Mouse (Mus musculus) left cerebral cortex, adult 8-10 months (tissue): Measurements from ENCODE around the gene Glis3. TPM values are rescaled to one million over a fixed set of nuclear protein-coding genes. Genes with fewer than 3 reads are reported as not detected.

Experiments used
- DNase-seq, 2 experiments: peaks; one replicate each; pipeline ENCODE4 v3.0.0; 2022; ENCODE audit warnings: low spot score in 2 of 2
- total RNA-seq, 4 experiments: library from RNA; stranded (reverse); gene quantifications; 2 replicates each; pipeline ENCODE4 v1.2.4; 2022

The Glis3 gene
- total RNA-seq: 1 to 10 TPM; 7.1 to 8.6 (median 7.2) TPM

DNA sequence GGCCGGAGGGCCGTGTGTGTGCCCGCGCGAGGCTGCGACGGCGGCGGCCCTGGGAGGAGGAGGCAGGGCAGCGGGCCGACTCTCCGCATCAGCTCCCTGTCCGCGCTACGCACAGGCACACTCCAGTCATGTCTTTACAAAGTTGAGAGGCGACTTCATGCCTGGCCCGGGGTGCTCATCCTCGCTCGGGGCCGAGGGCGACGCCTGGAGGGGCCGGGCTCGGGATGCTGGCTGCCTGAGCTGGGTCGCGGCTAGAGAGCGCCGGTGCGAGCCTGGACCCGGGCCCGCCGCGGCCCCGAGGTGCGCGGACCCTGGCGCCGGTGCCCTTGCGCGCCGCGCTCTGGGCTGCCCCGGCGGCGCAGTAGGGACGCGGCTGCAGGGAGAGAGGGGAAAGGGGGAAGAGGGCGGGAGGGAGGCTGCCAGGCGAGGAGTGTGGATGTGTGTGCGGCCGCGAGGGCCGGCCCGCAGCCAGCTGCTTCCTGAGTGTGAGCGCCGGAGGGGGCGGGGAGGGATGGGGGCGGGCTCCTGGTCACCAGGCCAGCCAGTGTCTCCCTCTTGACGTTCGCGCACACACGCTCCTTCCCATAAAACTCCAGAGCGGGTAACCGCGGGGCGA is at the start of gene Glis3:
Gene Glis3 (minus strand): TSS at position 302 of the 616 bp plus-strand sequence.
- peak in 1 of 2 experiments; percentile 12 for DNase-seq

DNA sequence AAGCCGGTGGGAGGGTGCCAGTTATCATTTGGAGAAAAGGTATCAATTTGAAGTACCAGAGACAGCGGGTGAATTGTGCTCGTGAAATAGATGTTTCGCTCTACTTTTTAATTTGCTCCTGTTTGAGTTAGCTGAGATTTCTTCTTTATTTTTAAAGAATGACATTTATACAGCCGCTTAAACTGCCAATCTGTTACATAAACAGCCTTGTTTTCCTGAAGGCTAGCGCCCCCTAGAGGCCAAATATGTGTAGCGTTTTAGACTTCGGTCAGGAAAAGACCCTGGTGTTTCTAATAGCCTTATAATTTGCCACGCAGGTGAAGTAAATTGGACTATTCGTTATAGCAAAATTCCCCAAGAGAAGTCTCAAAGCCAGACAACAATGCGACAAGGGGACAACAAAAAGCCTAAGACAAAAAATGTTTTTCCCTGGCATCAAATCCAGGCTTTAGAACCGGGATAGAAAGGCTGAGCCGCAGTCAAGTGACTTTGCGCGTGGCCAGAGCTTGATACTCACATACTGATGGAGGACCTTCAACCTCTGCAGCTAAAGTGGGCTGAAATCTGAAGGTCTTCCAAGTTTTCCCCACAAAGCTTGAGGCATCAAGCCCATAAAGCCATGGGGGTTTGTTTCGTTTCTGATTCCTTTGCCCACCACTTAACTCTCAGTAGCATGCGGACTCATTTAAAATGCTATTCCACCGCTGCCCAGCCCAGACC is 46.4 kb upstream of the Glis3 start:
- DNase-seq: peak; percentile 39 to 51

DNA sequence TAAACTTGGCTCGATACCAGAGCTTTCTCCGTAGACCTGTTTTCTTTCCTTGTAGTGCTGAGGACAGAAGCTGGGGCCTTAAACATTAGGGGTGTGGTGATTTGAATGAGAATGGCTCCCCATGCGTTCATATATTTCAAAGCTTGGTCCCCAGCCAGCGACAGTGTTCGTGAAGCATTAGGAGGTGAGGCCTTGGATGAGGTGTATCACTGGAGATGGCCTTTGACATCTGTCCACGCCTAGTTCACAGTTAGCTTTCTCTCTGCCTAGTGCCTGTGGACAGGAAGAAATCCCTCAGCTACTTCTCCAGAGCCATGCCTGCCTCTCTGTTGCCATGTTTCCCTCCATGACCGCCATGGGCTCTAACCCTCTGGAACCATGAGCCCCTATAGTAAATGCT is 44.8 kb upstream of the Glis3 start:
- no peak for DNase-seq

DNA sequence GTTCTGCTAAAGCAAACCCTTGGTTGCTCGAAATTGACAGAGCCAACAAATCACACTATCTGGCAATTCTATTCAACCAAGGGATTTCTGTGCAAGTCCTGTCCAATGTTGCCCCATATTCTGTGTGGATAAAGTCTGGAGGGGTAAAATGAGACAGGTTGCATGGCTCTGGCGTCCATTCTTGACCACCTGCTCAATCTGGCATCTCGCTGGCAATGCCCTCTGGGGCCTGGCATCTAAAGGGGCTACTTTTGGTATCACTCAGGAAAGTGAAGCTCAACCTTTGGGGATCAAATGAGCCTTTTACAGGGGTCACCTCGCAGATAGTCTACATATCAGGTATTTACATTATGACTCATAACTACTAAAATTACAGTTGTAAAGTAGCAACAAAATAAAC is 42.7 kb upstream of the Glis3 start:
- DNase-seq: no peak

DNA sequence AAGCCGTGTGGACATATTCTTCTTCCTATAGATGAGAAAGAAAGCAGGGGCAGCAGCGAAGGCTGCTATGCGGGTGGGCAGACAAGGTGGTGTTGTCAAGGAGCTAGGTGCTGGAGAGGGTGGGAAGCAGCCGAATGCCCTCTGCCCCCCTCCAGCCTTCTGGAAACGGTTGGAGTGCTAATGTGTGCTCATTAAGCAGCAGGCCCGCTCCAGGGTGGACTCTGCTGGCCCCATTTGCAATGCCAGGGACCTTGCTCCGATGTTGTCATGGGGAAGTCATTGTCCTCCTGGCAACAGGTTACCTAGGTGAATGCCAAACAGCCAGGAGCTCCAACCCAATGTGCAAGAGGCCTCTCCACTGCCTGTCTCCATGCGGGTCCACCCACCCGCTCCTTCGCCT is 42.0 kb upstream of the Glis3 start:
- no peak for DNase-seq

DNA sequence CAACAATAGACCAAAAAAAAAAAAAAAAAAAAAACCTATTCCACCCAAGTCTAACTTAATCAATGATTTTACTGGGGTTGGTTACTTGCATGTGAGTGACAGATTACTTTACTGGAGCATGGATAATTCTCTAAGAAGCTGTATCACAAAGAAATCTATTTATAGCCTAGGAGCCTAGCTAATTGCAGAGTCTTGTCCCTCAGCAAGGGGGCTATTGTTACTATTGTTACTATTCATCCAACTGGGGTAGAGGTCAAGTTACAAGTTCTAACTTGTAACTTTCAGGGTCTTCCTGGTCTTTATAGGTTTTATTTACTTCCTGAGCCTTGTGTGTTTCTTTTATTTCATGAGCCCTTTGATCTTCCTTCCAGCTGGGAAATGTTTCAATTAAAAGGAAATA is 40.1 kb upstream of the Glis3 start:
- DNase-seq: no peak

DNA sequence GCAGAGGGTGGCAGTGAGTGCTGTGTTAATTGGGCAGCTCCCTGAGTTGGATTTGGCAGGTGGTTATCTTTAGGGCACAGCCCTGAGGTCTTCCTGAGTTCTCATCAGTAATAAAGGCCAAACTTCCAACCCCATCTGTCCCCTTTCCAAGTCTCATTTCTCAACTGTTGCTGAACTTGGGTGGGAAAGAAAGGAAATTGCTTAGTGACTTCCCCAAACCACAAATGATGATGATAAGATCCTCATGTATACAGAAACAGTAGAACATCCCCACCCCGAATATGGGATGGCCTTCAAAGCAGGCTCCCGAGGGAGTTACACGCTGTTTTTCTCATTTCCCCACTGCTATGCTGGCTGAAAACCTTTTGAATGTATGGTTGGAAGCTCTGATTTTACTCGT is 34.8 kb upstream of the Glis3 start:
- no peak for DNase-seq

DNA sequence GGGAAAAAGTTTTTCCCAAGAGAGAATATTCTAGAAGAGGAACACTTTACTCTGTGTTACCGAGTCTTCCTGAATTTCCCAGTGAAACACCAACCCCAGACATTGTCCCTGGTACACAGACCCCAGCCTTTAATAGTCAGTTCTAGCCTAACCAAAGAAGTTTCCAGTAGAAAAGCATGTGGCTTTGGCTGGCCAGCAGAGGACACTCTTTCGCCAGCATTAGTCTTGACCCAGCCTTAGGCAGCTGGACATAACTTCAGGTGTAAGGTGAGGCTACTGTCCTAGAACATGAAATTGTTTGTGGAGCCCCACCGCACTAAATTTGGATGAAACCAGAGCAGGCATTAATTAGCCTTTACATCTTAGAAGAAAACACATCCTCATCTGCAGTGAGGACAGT is 17.8 kb upstream of the Glis3 start:
- DNase-seq: no peak

DNA sequence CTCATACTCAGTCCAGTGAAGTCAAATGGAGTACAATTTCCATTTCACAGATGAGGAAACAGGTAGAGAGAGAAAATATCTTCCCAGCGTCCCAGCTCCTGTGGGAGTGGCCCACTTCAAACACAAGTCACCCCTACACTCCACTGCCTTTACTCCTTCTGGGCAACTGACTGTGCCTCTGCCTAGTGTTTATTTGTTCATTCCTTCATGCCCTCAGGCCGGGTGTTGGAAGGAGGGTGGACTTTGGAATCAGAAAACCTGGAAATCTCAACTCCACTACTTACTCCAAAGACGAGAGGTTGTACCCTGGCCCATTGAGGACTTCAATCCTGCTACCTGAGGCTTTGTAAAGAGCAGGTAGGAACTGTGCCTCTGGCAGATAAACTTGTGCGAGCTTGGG is 6.5 kb upstream of the Glis3 start:
- no peak for DNase-seq

DNA sequence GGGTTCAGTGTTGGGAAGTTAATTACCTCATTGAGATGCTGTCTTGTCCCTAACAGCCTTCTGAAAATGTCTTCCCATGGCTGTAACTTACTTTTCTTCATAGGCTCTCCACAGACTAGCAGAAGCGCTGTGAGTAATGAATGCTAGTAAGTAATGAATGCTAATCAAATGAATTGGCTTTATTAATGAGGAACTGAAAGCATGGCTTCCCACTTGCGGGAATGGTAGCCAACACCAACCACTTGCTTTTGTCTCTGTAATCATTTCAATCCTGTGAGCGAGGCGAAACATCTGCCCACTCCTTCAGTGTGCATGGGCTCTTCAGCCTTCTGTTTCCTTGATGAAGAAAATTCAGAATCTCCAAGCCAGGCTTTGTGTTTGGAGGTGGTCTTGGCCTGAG is 5.6 kb upstream of the Glis3 start:
- DNase-seq: no peak

DNA sequence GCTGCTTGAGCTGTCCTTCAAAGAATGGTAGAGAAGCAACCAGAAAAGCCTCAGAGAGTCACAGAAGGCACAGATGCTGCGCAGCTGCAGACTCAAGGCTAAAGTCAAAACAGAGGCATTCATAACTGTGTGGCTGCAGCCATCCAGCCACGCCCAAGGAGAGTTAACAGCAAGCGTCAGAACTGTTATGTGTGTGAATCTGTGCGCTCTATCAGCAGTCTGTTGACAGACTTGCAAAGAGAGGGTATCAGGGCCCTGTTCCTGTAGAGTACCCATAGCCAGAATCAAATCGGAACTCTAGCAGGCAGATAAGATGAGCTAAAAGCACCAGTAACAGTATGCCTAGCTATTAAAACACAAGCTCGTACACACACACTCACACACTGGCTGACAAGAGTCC is 4.5 kb upstream of the Glis3 start:
- DNase-seq: no peak

DNA sequence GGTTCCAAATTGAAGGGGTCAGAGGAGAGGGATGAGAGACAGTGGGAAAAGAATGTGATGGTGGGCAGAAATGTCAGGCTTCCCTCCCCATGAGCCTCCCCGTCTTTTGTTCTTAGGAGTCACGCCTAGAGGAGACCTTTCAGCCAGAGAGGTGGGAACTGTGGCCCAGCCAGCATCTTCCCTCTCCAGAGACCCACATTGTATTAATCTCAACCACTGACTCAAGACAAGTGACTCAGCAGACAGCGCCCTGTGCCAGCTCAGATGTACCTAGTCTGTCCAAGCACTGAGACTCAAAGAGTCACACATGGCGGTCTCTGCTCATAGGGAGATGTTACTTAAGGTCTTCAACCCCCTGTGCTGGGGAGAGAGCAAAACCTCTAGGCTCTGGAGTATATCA is 3.5 kb upstream of the Glis3 start:
- DNase-seq: no peak

DNA sequence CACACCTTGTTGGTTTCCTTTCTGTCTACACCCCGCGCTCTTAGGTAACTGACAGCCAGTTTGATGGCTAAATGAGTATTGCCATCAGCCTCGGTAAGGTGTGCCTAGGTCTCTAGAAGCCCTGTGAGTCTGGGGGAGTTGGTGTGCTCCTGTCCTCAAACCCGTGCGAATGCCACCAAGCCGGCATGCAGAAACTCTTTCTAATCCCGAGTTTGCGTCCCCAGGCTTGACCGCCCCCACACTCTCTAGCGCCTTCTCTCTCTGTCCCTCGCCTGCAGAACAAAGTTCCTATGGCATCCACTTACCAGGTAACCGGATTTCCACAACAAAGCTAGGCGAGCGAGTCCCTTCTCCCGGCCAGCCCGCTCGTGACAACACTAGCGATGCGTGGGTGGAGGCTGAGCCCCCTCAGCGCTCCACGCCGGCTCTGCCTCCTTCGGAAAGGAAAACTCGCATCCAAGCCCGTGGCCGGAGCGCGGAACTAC is 544 bp downstream of the Glis3 start:
- peak in 1 of 2 experiments; percentile 7 for DNase-seq

DNA sequence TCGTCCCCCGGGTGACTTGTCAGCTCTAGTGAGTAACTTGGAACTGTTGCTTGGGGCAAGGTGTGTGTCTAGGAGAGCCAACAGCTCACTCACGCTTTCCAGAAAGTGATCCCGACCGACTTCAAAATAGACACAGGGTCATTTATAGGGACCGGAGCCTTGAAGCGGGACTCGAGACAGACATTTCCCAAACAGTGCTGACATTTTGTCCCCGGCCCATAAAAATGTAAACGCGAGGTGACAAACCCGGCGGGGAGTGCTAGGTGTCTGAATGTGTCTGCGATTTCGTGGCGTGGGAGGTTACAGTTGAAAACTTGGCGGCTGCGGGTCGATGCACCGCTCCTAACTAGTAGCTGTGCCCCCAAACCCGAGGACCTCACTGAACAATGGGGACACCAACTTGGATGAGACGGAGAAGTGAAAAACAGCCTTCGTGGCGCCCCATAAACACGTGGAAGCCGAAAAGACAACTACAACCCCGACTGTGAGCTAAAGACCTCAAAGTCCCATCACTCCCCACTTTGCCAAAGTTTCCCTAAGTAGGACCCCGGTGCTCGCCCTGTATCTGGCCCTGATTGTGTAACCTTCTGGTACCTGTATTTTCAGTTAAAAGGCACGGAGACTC is 1.1 kb downstream of the Glis3 start:
- no peak for DNase-seq

DNA sequence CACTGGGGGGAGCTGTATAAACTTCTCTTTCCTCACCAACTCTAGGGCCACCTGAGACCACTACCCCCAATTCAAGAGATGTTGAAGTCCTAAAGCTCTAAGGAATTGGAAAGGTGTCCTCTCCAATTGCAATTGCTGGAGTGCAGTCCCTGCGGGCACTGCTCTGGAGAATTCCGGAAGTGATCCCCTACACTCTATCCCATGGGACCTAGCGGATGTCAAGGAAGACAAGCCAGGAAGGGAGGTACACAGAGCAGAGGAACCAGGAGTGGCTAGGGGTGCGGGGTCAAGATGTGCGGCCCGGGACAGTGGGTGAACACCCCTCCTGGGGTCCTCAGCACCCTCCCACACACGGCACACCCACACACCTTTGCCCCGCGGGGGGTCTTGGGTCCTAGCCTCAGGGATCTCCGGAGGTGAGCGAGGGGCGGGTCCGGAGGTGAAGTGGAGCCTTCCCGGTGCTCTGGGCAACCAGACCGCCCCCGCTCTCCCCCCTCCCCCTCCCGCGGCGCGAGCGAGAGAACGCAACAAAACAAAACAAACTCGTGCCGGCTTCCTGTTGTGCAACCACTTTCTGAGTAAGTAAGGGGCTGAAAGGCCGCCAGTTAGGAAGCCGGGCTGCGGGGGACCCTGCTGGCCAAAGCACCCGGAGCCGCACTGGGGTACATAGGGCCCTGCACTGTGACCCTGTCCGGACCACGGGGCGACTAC is 2.0 kb downstream of the Glis3 start:
- DNase-seq: no peak

DNA sequence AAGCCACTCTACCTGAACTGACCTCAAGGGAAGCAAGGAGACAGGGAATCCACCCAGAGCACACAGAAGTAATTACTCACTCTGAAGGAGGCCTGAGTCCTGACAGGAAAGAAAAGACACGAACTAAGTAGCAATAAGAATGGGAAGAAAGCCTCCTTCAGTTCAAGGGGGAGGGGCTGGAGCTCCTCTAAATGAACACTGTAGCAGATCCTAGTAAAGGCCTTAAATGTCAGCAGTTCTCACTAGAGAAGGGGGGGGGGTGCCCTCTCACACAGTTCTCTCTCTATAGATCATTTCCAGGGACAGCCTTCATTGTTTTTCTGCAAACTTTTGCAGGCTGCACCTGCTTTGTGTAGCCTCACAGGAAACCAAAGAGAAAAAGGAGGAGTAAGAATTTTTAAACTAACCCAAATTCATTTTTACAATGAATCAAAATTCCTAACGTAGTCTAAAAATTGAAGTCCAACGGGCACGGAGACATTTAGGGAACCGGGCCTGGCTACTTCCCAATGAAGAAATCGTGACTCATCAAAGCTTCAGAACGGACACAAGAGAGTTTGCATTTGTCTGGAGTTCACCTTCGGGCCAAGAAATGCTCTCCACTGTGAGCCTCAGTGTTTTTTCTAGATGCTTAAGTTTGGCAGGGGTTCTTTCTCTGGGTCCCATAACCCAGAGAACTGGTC is 2.7 kb downstream of the Glis3 start:
- DNase-seq: no peak

DNA sequence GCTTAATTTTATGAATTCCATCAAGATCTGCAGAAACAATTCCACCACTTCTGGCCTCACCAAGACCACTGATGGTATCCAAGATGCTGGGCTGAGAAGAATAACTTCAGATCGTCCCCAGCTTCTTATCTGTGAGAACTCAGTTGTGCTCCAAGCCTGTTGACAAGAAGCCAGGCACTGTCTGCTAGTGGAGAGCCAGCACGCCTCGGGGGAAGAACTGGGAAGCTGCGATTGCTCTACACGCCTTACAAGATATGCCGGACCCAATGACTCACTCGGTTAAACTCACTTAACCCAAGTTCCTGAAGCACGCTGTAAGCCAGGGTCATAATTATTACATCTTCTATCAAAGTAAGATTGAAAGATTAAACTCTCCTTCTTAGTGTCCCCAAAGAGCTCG is 16.1 kb downstream of the Glis3 start:
- no peak for DNase-seq

DNA sequence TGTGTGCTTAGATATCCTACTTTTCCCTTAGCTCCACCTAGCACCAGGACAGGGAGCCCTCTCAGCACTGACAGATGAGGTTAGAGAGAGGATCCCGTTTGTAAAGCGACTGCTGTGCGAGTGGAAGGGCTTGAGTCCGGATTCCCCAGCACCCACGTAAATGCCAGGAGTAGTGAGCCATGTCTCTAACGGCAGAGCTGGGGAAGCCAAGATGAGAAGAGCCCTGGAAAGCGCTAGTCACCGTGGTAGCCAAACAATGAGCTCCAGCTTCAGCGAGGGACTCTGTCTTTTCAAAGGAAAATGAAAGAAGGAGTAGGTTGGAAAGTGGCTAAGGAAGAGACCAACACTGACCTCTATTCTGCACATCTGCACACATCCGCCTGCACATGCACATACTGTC is 16.7 kb downstream of the Glis3 start:
- no peak for DNase-seq

DNA sequence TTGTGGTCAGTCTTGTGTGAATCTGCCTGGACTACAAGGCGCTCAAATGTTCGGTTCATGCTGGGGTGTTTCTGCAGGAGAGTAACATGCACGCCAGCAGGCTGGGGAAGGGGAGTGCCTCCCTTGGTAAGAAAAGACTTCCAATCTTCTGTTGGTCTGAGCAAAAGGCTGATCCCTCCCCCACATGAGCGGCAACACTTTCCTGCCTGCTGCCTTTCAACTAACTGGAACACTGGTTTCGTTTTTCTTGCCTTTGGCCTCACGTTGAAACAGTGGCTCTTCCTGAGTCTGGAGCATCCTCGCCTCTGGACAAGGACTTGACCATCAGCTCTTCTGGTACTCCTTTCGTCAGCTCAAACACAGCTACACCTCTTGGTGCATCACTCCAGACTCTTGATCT is 17.4 kb downstream of the Glis3 start:
- no peak for DNase-seq

DNA sequence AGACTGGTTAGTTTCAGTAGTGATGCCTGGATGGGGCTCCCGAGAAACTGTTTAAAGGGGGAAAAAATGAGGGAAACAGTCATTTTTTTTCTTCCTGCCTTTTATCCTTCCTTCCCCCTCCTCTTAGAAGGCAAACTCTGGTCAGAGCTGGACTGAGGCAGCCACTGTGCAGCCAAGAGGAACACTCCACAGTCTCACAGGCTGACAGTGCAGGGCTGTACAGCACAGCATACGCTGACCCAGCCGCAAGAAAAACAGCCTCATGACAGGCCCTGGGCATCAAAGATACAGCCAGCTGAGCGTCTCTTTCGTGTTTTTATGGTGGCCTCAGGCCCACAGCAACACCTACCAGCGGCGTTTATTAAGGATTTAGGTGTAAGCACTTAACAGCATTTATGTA is 19.0 kb downstream of the Glis3 start:
- DNase-seq: no peak

DNA sequence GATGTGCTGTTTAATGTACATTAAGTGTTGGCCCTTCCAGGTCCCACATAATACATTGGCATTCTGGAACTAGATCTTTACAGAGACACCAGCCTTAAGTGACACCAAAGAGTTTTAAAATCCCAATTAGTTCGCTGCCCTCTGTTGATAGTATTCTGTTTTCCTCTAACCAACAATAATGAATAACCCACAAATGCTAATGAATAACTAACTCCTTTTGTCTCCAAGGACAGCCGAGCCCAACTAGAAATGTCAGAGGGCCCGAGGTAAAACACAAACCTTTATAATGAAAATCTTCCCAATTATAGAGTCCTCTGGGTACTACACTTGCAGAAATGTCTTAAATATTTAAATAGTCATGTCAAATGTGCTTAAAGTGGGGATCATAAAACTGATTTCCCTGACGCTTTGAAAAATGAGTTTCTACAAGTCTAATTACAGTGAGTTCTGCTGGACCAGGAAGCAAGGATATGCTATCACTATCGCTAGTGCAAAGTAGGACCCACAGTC is 22.1 kb downstream of the Glis3 start:
- no peak for DNase-seq
